8 mouse cellular contexts compared by ENCODE assay signal in genomic region chr17:25471418-25471817, GRCm38 (mm10). TPM values are rescaled to one million over a fixed set of nuclear protein-coding genes. Genes with fewer than 3 reads are reported as not detected.
DNase-seq lines count a peak whose midpoint lies in the region; ATAC-seq lines count a peak whose summit lies in the region.
"Had no signal": no experiment of that assay in that cellular context is flagged by ENCODE, and none has a peak within 500 bp of the region (broad histone marks: within the 10 kb centered on the region; RNA-seq: fewer than 3 reads in every experiment).

No protein-coding gene starts in this region.

- no peak overlapping the region for H3K9ac ChIP-seq in heart, embryonic 16.5 days (ENCODE audit: low read length)
- no peak overlapping the region for H3K9ac ChIP-seq in liver, embryonic 11.5 days (ENCODE audit: low read depth, low read length)

- peaks cover 23% of the 10 kb centered on the region for H3K4me1 ChIP-seq in heart, embryonic 16.5 days (ENCODE audit: control insufficient read depth, insufficient read depth, low read length)
- peaks cover 3% of the 10 kb centered on the region; the same call in 1 of the 2 replicates for H3K4me1 ChIP-seq in liver, embryonic 11.5 days (replicated peaks; ENCODE audit: control insufficient read depth, insufficient read depth, low read length)

- H3K27me3 ChIP-seq in heart, embryonic 16.5 days (ENCODE audit: control insufficient read depth, insufficient read depth, low read length) = peaks cover 9% of the 10 kb centered on the region
- peaks cover 21% of the 10 kb centered on the region for H3K27me3 ChIP-seq in liver, embryonic 11.5 days (replicated peaks; ENCODE audit: control insufficient read depth, insufficient read depth, low read length)

- no peaks in the 10 kb centered on the region for H3K9me3 ChIP-seq in heart, embryonic 16.5 days (replicated peaks; ENCODE audit: control insufficient read depth, low read length)
- no peaks in the 10 kb centered on the region for H3K9me3 ChIP-seq in liver, embryonic 11.5 days (ENCODE audit: control insufficient read depth, low read length)

- peak overlapping the region; percentile 48 for H3K4me2 ChIP-seq in heart, embryonic 16.5 days (ENCODE audit: low read depth, low read length)
- H3K4me2 ChIP-seq in liver, embryonic 11.5 days = peak overlapping the region; percentile 33

- peak; percentile 58 to 60 for DNase-seq in left cerebral cortex, postnatal 10 days (ENCODE audit: extremely low spot score in 1 of 2, low spot score in 2 of 2)
- no peak for DNase-seq in left cerebral cortex, postnatal 36 days (ENCODE audit: low spot score in 2 of 2)
- DNase-seq in liver, embryonic 11.5 days (ENCODE audit: low spot score) = no peak
- DNase-seq in retina, embryonic 14.5 days (ENCODE audit: low spot score) = peak; percentile 70
- no peak for DNase-seq in spleen, adult 18-20 months

- 23% methylated on average over 8 of the region's 8 CpGs for WGBS in heart, embryonic 16.5 days
- 51% methylated on average over 8 of the region's 8 CpGs for WGBS in liver, embryonic 11.5 days

- intact Hi-C loops in left cerebral cortex, postnatal 10 days (cut with DNase I) = loop anchor here (2.0 to 5.0 kb wide), 2 partner anchors 137 to 179 kb away; no protein-coding TSS in a partner anchor
- intact Hi-C loops in left cerebral cortex, postnatal 36 days (cut with DNase I) = loop anchor here (2.0 kb wide), 1 partner anchor 137 kb away; no protein-coding TSS in a partner anchor

- no peaks in the 10 kb centered on the region for H3K36me3 ChIP-seq in heart, embryonic 16.5 days (ENCODE audit: control insufficient read depth, insufficient read depth)
- H3K36me3 ChIP-seq in liver, embryonic 11.5 days (ENCODE audit: control insufficient read depth, insufficient read depth, low read length) = no peaks in the 10 kb centered on the region

- no peak for ATAC-seq in heart, embryonic 16.5 days (replicated peaks; ENCODE audit: extremely low read depth, insufficient read depth, low FRiP score)
- ATAC-seq in liver, embryonic 11.5 days (replicated peaks; ENCODE audit: low FRiP score) = no peak
- ATAC-seq in erythroblast, adult 5-6 weeks (replicated peaks; ENCODE audit: low FRiP score, poor library complexity, severe bottlenecking) = no peak

- no peak overlapping the region for H3K27ac ChIP-seq in heart, embryonic 16.5 days (ENCODE audit: low read length)
- no peak overlapping the region for H3K27ac ChIP-seq in liver, embryonic 11.5 days (ENCODE audit: low read depth, low read length)

- H3K4me3 ChIP-seq in heart, embryonic 16.5 days (ENCODE audit: low read length) = 0 out of 2 replicates have a peak overlapping the region, but pooled peaks have one; percentile 6
- H3K4me3 ChIP-seq in liver, embryonic 11.5 days (ENCODE audit: low read depth, low read length) = no peak overlapping the region

RNA-seq across cellular contexts. Expression of gene Tekt4, which starts 17.0 kb away (rescaled TPM):
- total RNA-seq in left cerebral cortex, postnatal 10 days (2021) = 1 to 10 TPM in 1 of 2 experiments, under 1 TPM in 1; 0.39 to 4.8 TPM
- total RNA-seq in left cerebral cortex, postnatal 36 days (2021) = 1 to 10 TPM; 1.8 to 3.5 TPM
- polyA plus RNA-seq in heart, embryonic 16.5 days (2015; fragmentation: Nextera tagmentation; extraction: Ambion mirVana) = 0.81 and 1.5 TPM in 2 replicates
- polyA plus RNA-seq in liver, embryonic 11.5 days (2014; fragmentation: Nextera tagmentation; extraction: Ambion mirVana) = not detected in 2 replicates
- not detected in 2 replicates for total RNA-seq in erythroblast, adult 5-6 weeks (2015; ENCODE audit: low replicate concordance)
- not detected in 2 replicates for total RNA-seq in erythroblast, adult 5-6 weeks (2017; ENCODE audit: low replicate concordance)

RNA-seq across cellular contexts. Expression of gene Sstr5, which starts 25.7 kb away (rescaled TPM):
- under 1 TPM; 0.34 to 0.55 TPM for total RNA-seq in left cerebral cortex, postnatal 10 days (2021)
- total RNA-seq in left cerebral cortex, postnatal 36 days (2021) = under 1 TPM; 0.12 to 0.16 TPM
- polyA plus RNA-seq in heart, embryonic 16.5 days (2015; fragmentation: Nextera tagmentation; extraction: Ambion mirVana) = 0.07 and 0.12 TPM in 2 replicates
- not detected in 2 replicates for polyA plus RNA-seq in liver, embryonic 11.5 days (2014; fragmentation: Nextera tagmentation; extraction: Ambion mirVana)
- not detected in 2 replicates for total RNA-seq in erythroblast, adult 5-6 weeks (2015; ENCODE audit: low replicate concordance)
- not detected in 2 replicates for total RNA-seq in erythroblast, adult 5-6 weeks (2017; ENCODE audit: low replicate concordance)
- polyA plus RNA-seq: gonadal fat pad, adult 2 months had no signal

RNA-seq across cellular contexts. Expression of gene Cacna1h, which starts 37.8 kb away (rescaled TPM):
- 10 to 100 TPM; 53.7 to 62.9 TPM for total RNA-seq in left cerebral cortex, postnatal 10 days (2021)
- 10 to 100 TPM; 29.7 to 53.7 TPM for total RNA-seq in left cerebral cortex, postnatal 36 days (2021)
- 4.5 and 5.4 TPM in 2 replicates for polyA plus RNA-seq in heart, embryonic 16.5 days (2015; fragmentation: Nextera tagmentation; extraction: Ambion mirVana)
- polyA plus RNA-seq in liver, embryonic 11.5 days (2014; fragmentation: Nextera tagmentation; extraction: Ambion mirVana) = 2.6 and 3.2 TPM in 2 replicates
- total RNA-seq in erythroblast, adult 5-6 weeks (2015; ENCODE audit: low replicate concordance) = 0.21 TPM in 1 of 2 replicates, not detected in the other
- total RNA-seq in erythroblast, adult 5-6 weeks (2017; ENCODE audit: low replicate concordance) = under 0.01 and 0.43 TPM in 2 replicates

Comparison
In these comparisons a context has a peak if more than half of its experiments do, and no peak if none do; other contexts are left out.
1. DNase-seq: peak in left cerebral cortex, postnatal 10 days (2 of 2) and retina, embryonic 14.5 days (single experiment); none in left cerebral cortex, postnatal 36 days (0 of 2), liver, embryonic 11.5 days (single experiment) and spleen, adult 18-20 months (0 of 2).
2. RNA of gene Cacna1h, which starts 37.8 kb away (total RNA-seq): 53.7 to 62.9 TPM in left cerebral cortex, postnatal 10 days and 29.7 to 53.7 TPM in left cerebral cortex, postnatal 36 days; under 0.01 to 0.43 TPM in erythroblast, adult 5-6 weeks; every median in the first group is over 10 times any median in the second.